Mouse (Mus musculus): ENCODE data around the gene Ptprm. TPM values are rescaled to one million over a fixed set of nuclear protein-coding genes. Genes with fewer than 3 reads are reported as not detected.

The Ptprm gene
- polyA plus RNA-seq, 1 experiment = 4.4 TPM

DNA sequence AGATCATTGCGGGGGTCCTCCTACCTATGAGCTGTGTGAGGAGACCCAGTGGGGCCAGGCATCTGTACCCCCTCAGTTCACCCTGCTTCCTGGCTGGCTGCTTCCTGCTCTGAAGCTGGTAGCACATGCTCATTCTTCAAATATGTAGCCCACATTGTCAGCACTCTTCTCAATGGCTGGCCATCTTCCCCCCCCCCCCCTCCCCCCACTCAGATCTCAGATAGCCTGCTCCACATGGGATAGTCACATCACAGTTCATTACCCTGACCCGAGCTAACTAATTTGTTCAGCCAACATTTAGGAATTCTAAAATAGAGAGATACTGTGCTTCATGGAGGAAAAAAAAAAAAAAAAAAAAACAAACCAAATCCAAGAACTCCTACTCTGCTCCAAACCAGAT is 679.6 kb downstream of the Ptprm start:
- no peaks in the 10 kb centered on the region for H3K27me3 ChIP-seq (ENCODE audit: control insufficient read depth, insufficient read depth, low read length)
- WGBS = 94% methylated on average over 2 of the region's 2 CpGs
- DNase-seq = no peak
- H3K36me3 ChIP-seq (ENCODE audit: control insufficient read depth, insufficient read depth, low read length) = no peaks in the 10 kb centered on the region
- no peak overlapping the region for H3K4me3 ChIP-seq (ENCODE audit: control insufficient read depth, insufficient read depth, low read length)
- H3K4me1 ChIP-seq (replicated peaks; ENCODE audit: control insufficient read depth, insufficient read depth, low read length) = no peaks in the 10 kb centered on the region
- TF ChIP-seq POLR2A (IDR thresholded peaks at IDR 0.05; ENCODE audit: control insufficient read depth, extremely low read depth, insufficient read depth, low read length, poor library complexity) = no peak
- TF ChIP-seq CTCF (IDR thresholded peaks at IDR 0.05; ENCODE audit: borderline replicate concordance, control insufficient read depth, extremely low read depth, insufficient read depth, low read length, poor library complexity) = no peak
- H3K27ac ChIP-seq (ENCODE audit: control insufficient read depth, insufficient read depth, low read length) = no peak overlapping the region

GRCm38 (mm10) chr17:66671715-66672230 is 682.5 kb downstream of the Ptprm start:
- no peak for TF ChIP-seq POLR2A (IDR thresholded peaks at IDR 0.05; ENCODE audit: control insufficient read depth, extremely low read depth, insufficient read depth, low read length, poor library complexity)
- TF ChIP-seq CTCF (IDR thresholded peaks at IDR 0.05; ENCODE audit: borderline replicate concordance, control insufficient read depth, extremely low read depth, insufficient read depth, low read length, poor library complexity) = no peak
- Histone ChIP-seq H3K27me3 (ENCODE audit: control insufficient read depth, insufficient read depth, low read length) (no peaks in the 10 kb centered on the region), H3K4me1 (replicated peaks; ENCODE audit: control insufficient read depth, insufficient read depth, low read length) (no peaks in the 10 kb centered on the region), H3K27ac (ENCODE audit: control insufficient read depth, insufficient read depth, low read length) (no peak overlapping the region), H3K36me3 (ENCODE audit: control insufficient read depth, insufficient read depth, low read length) (no peaks in the 10 kb centered on the region), H3K4me3 (ENCODE audit: control insufficient read depth, insufficient read depth, low read length) (no peak overlapping the region)
- WGBS = 95% methylated on average over 16 of the region's 16 CpGs
- DNase-seq = no peak

DNA sequence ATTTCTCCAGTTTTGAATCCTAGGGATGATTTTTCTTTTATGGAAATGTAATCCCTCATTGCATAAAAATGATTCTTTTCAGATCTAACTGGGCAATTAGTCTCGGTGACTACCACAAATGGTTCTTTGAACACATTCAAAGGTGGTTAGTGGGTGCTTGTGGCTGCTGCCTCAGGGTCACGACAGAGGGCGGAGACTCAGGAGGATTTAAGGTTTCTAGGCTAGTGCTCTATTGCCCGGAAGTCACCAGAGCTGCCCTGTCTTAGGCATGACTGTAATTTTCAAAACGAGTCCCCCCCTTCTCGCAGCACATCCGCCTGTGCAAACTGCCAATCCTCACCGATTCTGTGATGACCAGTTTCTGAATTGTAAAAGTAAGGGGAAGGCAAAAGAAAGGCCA is 683.0 kb downstream of the Ptprm start:
- TF ChIP-seq CTCF (IDR thresholded peaks at IDR 0.05; ENCODE audit: borderline replicate concordance, control insufficient read depth, extremely low read depth, insufficient read depth, low read length, poor library complexity) (no peak), POLR2A (IDR thresholded peaks at IDR 0.05; ENCODE audit: control insufficient read depth, extremely low read depth, insufficient read depth, low read length, poor library complexity) (no peak)
- Histone ChIP-seq H3K4me3 (ENCODE audit: control insufficient read depth, insufficient read depth, low read length) (no peak overlapping the region), H3K27ac (ENCODE audit: control insufficient read depth, insufficient read depth, low read length) (no peak overlapping the region), H3K27me3 (ENCODE audit: control insufficient read depth, insufficient read depth, low read length) (no peaks in the 10 kb centered on the region), H3K4me1 (replicated peaks; ENCODE audit: control insufficient read depth, insufficient read depth, low read length) (no peaks in the 10 kb centered on the region), H3K36me3 (ENCODE audit: control insufficient read depth, insufficient read depth, low read length) (no peaks in the 10 kb centered on the region)
- WGBS = 90% methylated on average over 8 of the region's 8 CpGs
- no peak for DNase-seq

DNA sequence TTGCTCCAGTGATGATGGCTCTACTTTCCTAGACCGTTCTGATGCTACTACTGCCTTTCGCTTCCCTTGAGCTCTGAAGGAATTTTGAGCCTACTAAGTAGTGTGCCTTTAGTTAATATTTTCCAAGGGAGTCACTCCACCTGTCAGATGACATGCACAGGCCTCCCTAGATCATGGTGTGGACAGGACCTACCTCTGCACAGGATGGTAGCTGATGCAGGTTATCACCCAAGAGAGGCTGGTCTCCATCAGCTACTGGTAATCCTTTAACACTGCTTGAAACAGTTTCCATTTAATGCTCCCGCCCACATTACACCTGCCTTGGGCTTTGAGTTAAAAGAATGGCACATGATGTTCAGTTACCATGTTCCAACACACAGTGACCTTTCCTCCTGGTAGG is 688.5 kb downstream of the Ptprm start:
- TF ChIP-seq POLR2A (IDR thresholded peaks at IDR 0.05; ENCODE audit: control insufficient read depth, extremely low read depth, insufficient read depth, low read length, poor library complexity) (no peak), CTCF (IDR thresholded peaks at IDR 0.05; ENCODE audit: borderline replicate concordance, control insufficient read depth, extremely low read depth, insufficient read depth, low read length, poor library complexity) (no peak)
- no peak for DNase-seq
- no peaks in the 10 kb centered on the region for H3K27me3 ChIP-seq (ENCODE audit: control insufficient read depth, insufficient read depth, low read length)
- no peaks in the 10 kb centered on the region for H3K36me3 ChIP-seq (ENCODE audit: control insufficient read depth, insufficient read depth, low read length)
- H3K27ac ChIP-seq (ENCODE audit: control insufficient read depth, insufficient read depth, low read length) = no peak overlapping the region
- H3K4me1 ChIP-seq (replicated peaks; ENCODE audit: control insufficient read depth, insufficient read depth, low read length) = no peaks in the 10 kb centered on the region
- no peak overlapping the region for H3K4me3 ChIP-seq (ENCODE audit: control insufficient read depth, insufficient read depth, low read length)
- WGBS = 95% methylated on average over 3 of the region's 3 CpGs

- WGBS = 86% methylated on average over 3 of the region's 3 CpGs
- Histone ChIP-seq H3K27me3 (ENCODE audit: control insufficient read depth, insufficient read depth, low read length) (no peaks in the 10 kb centered on the region), H3K36me3 (ENCODE audit: control insufficient read depth, insufficient read depth, low read length) (no peaks in the 10 kb centered on the region), H3K27ac (ENCODE audit: control insufficient read depth, insufficient read depth, low read length) (no peak overlapping the region), H3K4me3 (ENCODE audit: control insufficient read depth, insufficient read depth, low read length) (no peak overlapping the region), H3K4me1 (replicated peaks; ENCODE audit: control insufficient read depth, insufficient read depth, low read length) (no peaks in the 10 kb centered on the region)
- no peak for TF ChIP-seq CTCF (IDR thresholded peaks at IDR 0.05; ENCODE audit: borderline replicate concordance, control insufficient read depth, extremely low read depth, insufficient read depth, low read length, poor library complexity)
- TF ChIP-seq POLR2A (IDR thresholded peaks at IDR 0.05; ENCODE audit: control insufficient read depth, extremely low read depth, insufficient read depth, low read length, poor library complexity) = no peak
- DNase-seq = no peak
Observed at GRCm38 (mm10) chr17:66665201-66665756, 689.0 kb downstream of the Ptprm start.

DNA sequence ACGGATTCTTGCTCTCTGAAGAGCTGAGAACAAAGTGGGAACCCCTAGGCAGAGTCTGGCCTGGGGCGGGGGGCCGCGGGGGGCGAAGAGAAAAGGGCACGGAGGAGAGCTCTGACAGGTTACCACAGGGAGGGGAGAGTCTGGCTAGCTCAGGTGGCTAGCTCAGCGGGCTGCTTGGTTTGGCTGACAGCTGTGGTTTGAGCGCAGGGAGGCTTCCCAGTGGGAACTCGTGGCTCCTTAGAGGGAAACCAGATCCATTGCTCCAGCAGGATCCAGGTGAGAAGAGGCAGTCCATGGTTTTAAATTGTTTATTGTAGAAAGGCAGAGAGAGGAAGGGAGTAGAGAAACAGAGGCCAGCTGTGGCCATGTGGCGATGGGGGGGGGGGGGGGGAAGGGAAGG is 689.5 kb downstream of the Ptprm start:
- 86% methylated on average over 10 of the region's 10 CpGs for WGBS
- TF ChIP-seq POLR2A (IDR thresholded peaks at IDR 0.05; ENCODE audit: control insufficient read depth, extremely low read depth, insufficient read depth, low read length, poor library complexity) = no peak
- no peak for TF ChIP-seq CTCF (IDR thresholded peaks at IDR 0.05; ENCODE audit: borderline replicate concordance, control insufficient read depth, extremely low read depth, insufficient read depth, low read length, poor library complexity)
- Histone ChIP-seq H3K27ac (ENCODE audit: control insufficient read depth, insufficient read depth, low read length) (no peak overlapping the region), H3K36me3 (ENCODE audit: control insufficient read depth, insufficient read depth, low read length) (no peaks in the 10 kb centered on the region), H3K4me1 (replicated peaks; ENCODE audit: control insufficient read depth, insufficient read depth, low read length) (no peaks in the 10 kb centered on the region), H3K4me3 (ENCODE audit: control insufficient read depth, insufficient read depth, low read length) (no peak overlapping the region), H3K27me3 (ENCODE audit: control insufficient read depth, insufficient read depth, low read length) (no peaks in the 10 kb centered on the region)
- no peak for DNase-seq

DNA sequence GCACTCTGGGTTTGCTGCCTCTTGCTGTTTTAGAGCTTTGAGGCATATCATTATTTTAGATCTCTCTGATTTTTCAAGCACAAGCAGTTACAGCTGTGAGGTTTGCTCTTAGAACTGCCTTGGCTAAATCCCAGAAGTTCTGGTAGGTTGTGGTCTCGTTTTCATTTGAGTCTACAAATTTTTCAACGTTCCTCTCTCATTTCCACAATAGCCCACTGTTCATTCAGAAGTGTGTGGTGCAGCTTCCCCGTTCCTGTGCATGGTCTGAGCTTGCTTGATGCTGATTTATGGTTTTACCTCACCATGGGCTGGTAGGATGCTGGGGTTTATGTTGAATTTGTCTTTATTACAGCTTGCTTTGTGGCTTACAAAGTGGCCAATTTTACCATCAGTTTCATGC is 695.0 kb downstream of the Ptprm start:
- no peak for DNase-seq
- 19% methylated on average over 3 of the region's 3 CpGs for WGBS
- no peak for TF ChIP-seq POLR2A (IDR thresholded peaks at IDR 0.05; ENCODE audit: control insufficient read depth, extremely low read depth, insufficient read depth, low read length, poor library complexity)
- Histone ChIP-seq H3K4me1 (replicated peaks; ENCODE audit: control insufficient read depth, insufficient read depth, low read length) (no peaks in the 10 kb centered on the region), H3K4me3 (ENCODE audit: control insufficient read depth, insufficient read depth, low read length) (no peak overlapping the region), H3K36me3 (ENCODE audit: control insufficient read depth, insufficient read depth, low read length) (no peaks in the 10 kb centered on the region), H3K27me3 (ENCODE audit: control insufficient read depth, insufficient read depth, low read length) (no peaks in the 10 kb centered on the region), H3K27ac (ENCODE audit: control insufficient read depth, insufficient read depth, low read length) (no peak overlapping the region)

Data from thymus, adult 2 months (tissue).